Mouse (Mus musculus): Measurements from ENCODE around the gene Rimbp2.

GRCm38 (mm10) chr5:128732416-128733014, 220.8 kb downstream of the Rimbp2 start:
- TF ChIP-seq CTCF (IDR thresholded peaks at IDR 0.05; ENCODE audit: insufficient read depth, low read length): no peak
- TF ChIP-seq POLR2A (IDR thresholded peaks at IDR 0.05; ENCODE audit: borderline replicate concordance, extremely low read depth, low read depth, low read length): no peak

Data from lung, adult 2 months (tissue).